Mouse (Mus musculus) CH12.LX (cell line): ENCODE data around the gene Pofut1. TPM values are rescaled to one million over a fixed set of nuclear protein-coding genes. Genes with fewer than 3 reads are reported as not detected.

Source experiments
- DNase-seq: peaks from one replicate; pipeline ENCODE4 v3.0.0-alpha.2; 2013; ENCODE audit errors: extremely low read depth
- H3K27ac ChIP-seq: 2 replicates; pipeline ENCODE4 v1.5.1; 2012; ENCODE audit warnings: low read depth, mild to moderate bottlenecking, control low read depth, moderate library complexity; ENCODE audit not compliant: insufficient read depth
- H3K27me3 ChIP-seq: replicated peaks from 2 replicates; pipeline ENCODE3; 2012; ENCODE audit warnings: inconsistent platforms
- H3K36me3 ChIP-seq, 2 experiments: replicated peaks in 1 of 2; 2 replicates each; pipeline versions ENCODE3 to v1.6.1; 2012; ENCODE audit warnings: inconsistent platforms in 1 of 2, low read length in 1 of 2, mild to moderate bottlenecking in 1 of 2, mixed read lengths in 1 of 2, moderate library complexity in 1 of 2; ENCODE audit not compliant: control insufficient read depth in 1 of 2, insufficient read depth in 1 of 2
- H3K4me1 ChIP-seq, 2 experiments: 2 replicates each; pipeline ENCODE4 v1.6.1; 2012; ENCODE audit warnings: inconsistent platforms in 1 of 2, moderate library complexity in 1 of 2; ENCODE audit not compliant: insufficient read depth in 2 of 2, control insufficient read depth in 1 of 2
- H3K4me2 ChIP-seq: 2 replicates; pipeline ENCODE4 v1.6.1; 2012; ENCODE audit warnings: low read depth, mild to moderate bottlenecking, control low read depth; ENCODE audit not compliant: poor library complexity, insufficient read depth, severe bottlenecking
- H3K4me3 ChIP-seq, 3 experiments: fragments of 150-350 bp in 1 of 3; sonication (generic) in 1 of 3; replicated peaks in 1 of 3; 2 replicates each; pipeline versions ENCODE3 to v1.5.1; 2011 to 2012; ENCODE audit warnings: low read depth in 2 of 3, low read length in 2 of 3, mild to moderate bottlenecking in 2 of 3, moderate library complexity in 2 of 3, control low read depth in 1 of 3, improper control_type of control experiment in 1 of 3, inconsistent platforms in 1 of 3, mixed read lengths in 1 of 3; ENCODE audit not compliant: poor library complexity in 1 of 3
- H3K79me2 ChIP-seq: replicated peaks from 2 replicates; pipeline ENCODE4 v1.6.1; 2012; ENCODE audit warnings: mild to moderate bottlenecking, moderate library complexity; ENCODE audit not compliant: control insufficient read depth, poor library complexity, insufficient read depth, severe bottlenecking; ENCODE audit errors: extremely low read depth
- H3K9ac ChIP-seq: 2 replicates; pipeline ENCODE4 v1.6.1; 2012; ENCODE audit warnings: low read depth, mild to moderate bottlenecking, control low read depth, moderate library complexity; ENCODE audit not compliant: insufficient read depth
- H3K9me3 ChIP-seq: replicated peaks from 2 replicates; pipeline ENCODE3; 2012; ENCODE audit warnings: low read length, inconsistent platforms, mixed read lengths
- BHLHE40 ChIP-seq: IDR thresholded peaks from 2 replicates; pipeline ENCODE4 v1.6.1; 2011; ENCODE audit warnings: mild to moderate bottlenecking, low read depth, low read length, improper control_type of control experiment
- CHD1 ChIP-seq: IDR thresholded peaks from 2 replicates; pipeline ENCODE4 v1.6.1; 2012; ENCODE audit warnings: low read depth, low read length, improper control_type of control experiment, inconsistent platforms
- CHD2 ChIP-seq: IDR thresholded peaks from 2 replicates; pipeline ENCODE4 v1.6.1; 2011; ENCODE audit warnings: low read length, improper control_type of control experiment
- CTCF ChIP-seq, 2 experiments: IDR thresholded peaks in 1 of 2; conservative IDR thresholded peaks in 1 of 2; 2 replicates each; pipeline ENCODE4 v1.5.1; 2011 to 2012; ENCODE audit warnings: low read depth in 2 of 2, low read length in 2 of 2, improper control_type of control experiment in 1 of 2, inconsistent platforms in 1 of 2, mild to moderate bottlenecking in 1 of 2, moderate library complexity in 1 of 2
- E2F4 ChIP-seq: IDR thresholded peaks from 2 replicates; pipeline ENCODE4 v1.6.1; 2011; ENCODE audit warnings: low read depth, low read length, improper control_type of control experiment; ENCODE audit not compliant: insufficient replicate concordance
- ELF1 ChIP-seq: IDR thresholded peaks from 2 replicates; pipeline ENCODE4 v1.6.1; 2014; ENCODE audit warnings: low read depth, mild to moderate bottlenecking, inconsistent platforms, low read length, improper control_type of control experiment
- EP300 ChIP-seq: IDR thresholded peaks from 2 replicates; pipeline ENCODE4 v1.6.1; 2011; ENCODE audit warnings: low read length, improper control_type of control experiment
- ETS1 ChIP-seq: conservative IDR thresholded peaks from 2 replicates; pipeline ENCODE4 v1.6.1; 2012; ENCODE audit warnings: low read depth, mild to moderate bottlenecking, inconsistent platforms, low read length, improper control_type of control experiment, moderate library complexity
- GABPA ChIP-seq: IDR thresholded peaks from 2 replicates; pipeline ENCODE4 v1.6.1; 2012; ENCODE audit warnings: low read depth, low read length, improper control_type of control experiment, inconsistent platforms; ENCODE audit not compliant: insufficient replicate concordance
- HCFC1 ChIP-seq: IDR thresholded peaks from 2 replicates; pipeline ENCODE4 v1.6.1; 2012; ENCODE audit warnings: low read depth, mild to moderate bottlenecking, inconsistent platforms, low read length, improper control_type of control experiment
- IRF4 ChIP-seq: IDR thresholded peaks from 2 replicates; pipeline ENCODE4 v1.6.1; 2014; ENCODE audit warnings: low read depth, mild to moderate bottlenecking, inconsistent platforms, low read length, improper control_type of control experiment
- JUND ChIP-seq: conservative IDR thresholded peaks from 2 replicates; pipeline ENCODE4 v1.6.1; 2011; ENCODE audit warnings: low read depth, low read length, improper control_type of control experiment
- KAT2A ChIP-seq: IDR thresholded peaks from 2 replicates; pipeline ENCODE4 v1.6.1; 2012; ENCODE audit warnings: low read length, improper control_type of control experiment, inconsistent platforms; ENCODE audit not compliant: insufficient replicate concordance
- MAFK ChIP-seq: IDR thresholded peaks from 2 replicates; pipeline ENCODE4 v1.6.1; 2011; ENCODE audit warnings: low read length, improper control_type of control experiment; ENCODE audit not compliant: insufficient replicate concordance
- MAX ChIP-seq: IDR thresholded peaks from 2 replicates; pipeline ENCODE4 v1.6.1; 2011; ENCODE audit warnings: low read length, improper control_type of control experiment
- MAZ ChIP-seq: IDR thresholded peaks from 2 replicates; pipeline ENCODE4 v1.6.1; 2012; ENCODE audit warnings: low read depth, mild to moderate bottlenecking, inconsistent platforms, low read length, improper control_type of control experiment, moderate library complexity
- MEF2A ChIP-seq: IDR thresholded peaks from 2 replicates; pipeline ENCODE4 v1.6.1; 2014; ENCODE audit warnings: low read depth, mild to moderate bottlenecking, inconsistent platforms, low read length, improper control_type of control experiment, borderline replicate concordance
- MXI1 ChIP-seq: IDR thresholded peaks from 2 replicates; pipeline ENCODE4 v1.6.1; 2011; ENCODE audit warnings: mild to moderate bottlenecking, low read depth, low read length, improper control_type of control experiment
- MYC ChIP-seq: IDR thresholded peaks from 2 replicates; pipeline ENCODE4 v1.6.1; 2011; ENCODE audit warnings: low read depth, mild to moderate bottlenecking, improper control_type of control experiment, low read length
- NELFE ChIP-seq: IDR thresholded peaks from 2 replicates; pipeline ENCODE4 v1.6.1; 2011; ENCODE audit warnings: low read depth, low read length, improper control_type of control experiment
- NRF1 ChIP-seq: IDR thresholded peaks from 2 replicates; pipeline ENCODE4 v1.6.1; 2014; ENCODE audit warnings: low read depth, mild to moderate bottlenecking, inconsistent platforms, low read length, improper control_type of control experiment, moderate library complexity
- PAX5 ChIP-seq: IDR thresholded peaks from 2 replicates; pipeline ENCODE4 v1.6.1; 2012; ENCODE audit warnings: low read length, inconsistent platforms, mixed read lengths
- POLR2A ChIP-seq: IDR thresholded peaks from 2 replicates; pipeline ENCODE4 v1.6.1; 2011; ENCODE audit warnings: low read depth, mild to moderate bottlenecking, improper control_type of control experiment, low read length
- POLR2AphosphoS2 ChIP-seq: IDR thresholded peaks from 2 replicates; pipeline ENCODE4 v1.6.1; 2011; ENCODE audit warnings: low read depth, low read length, improper control_type of control experiment
- RCOR1 ChIP-seq: conservative IDR thresholded peaks from 2 replicates; pipeline ENCODE4 v1.6.1; 2012; ENCODE audit warnings: low read depth, mild to moderate bottlenecking, inconsistent platforms, low read length, improper control_type of control experiment
- SIN3A ChIP-seq: IDR thresholded peaks from 2 replicates; pipeline ENCODE4 v1.6.1; 2012; ENCODE audit warnings: low read length, improper control_type of control experiment, inconsistent platforms
- SMC3 ChIP-seq: IDR thresholded peaks from 2 replicates; pipeline ENCODE4 v1.6.1; 2011; ENCODE audit warnings: low read depth, low read length, improper control_type of control experiment
- TCF12 ChIP-seq: IDR thresholded peaks from 2 replicates; pipeline ENCODE4 v1.6.1; 2014; ENCODE audit warnings: low read depth, mild to moderate bottlenecking, inconsistent platforms, low read length, improper control_type of control experiment
- UBTF ChIP-seq: IDR thresholded peaks from 2 replicates; pipeline ENCODE4 v1.6.1; 2012; ENCODE audit warnings: low read depth, mild to moderate bottlenecking, inconsistent platforms, low read length, improper control_type of control experiment, moderate library complexity
- USF1 ChIP-seq: IDR thresholded peaks from 2 replicates; pipeline ENCODE4 v1.6.1; 2014; ENCODE audit warnings: low read depth, mild to moderate bottlenecking, inconsistent platforms, low read length, improper control_type of control experiment
- USF2 ChIP-seq: conservative IDR thresholded peaks from 2 replicates; pipeline ENCODE4 v1.6.1; 2011; ENCODE audit warnings: low read depth, low read length, improper control_type of control experiment
- ZC3H11A ChIP-seq: IDR thresholded peaks from 2 replicates; pipeline ENCODE4 v1.6.1; 2012; ENCODE audit warnings: low read depth, mild to moderate bottlenecking, inconsistent platforms, low read length, improper control_type of control experiment
- ZMIZ1 ChIP-seq: IDR thresholded peaks from 2 replicates; pipeline ENCODE4 v1.6.1; 2012; ENCODE audit warnings: low read depth, mild to moderate bottlenecking, inconsistent platforms, low read length, improper control_type of control experiment
- dilution Hi-C: fragments of 300-500 bp; cut with MboI; formaldehyde crosslinking; loops from 2 replicates; pipeline ENCODE4 v1.14.3; 2020; ENCODE audit warnings: low sequenced_read_pairs; ENCODE audit not compliant: extremely low pct_unique_long_range_greater_than_20kb, extremely low pct_ligation_motif_present
- in situ Hi-C: fragments of 300-500 bp; cut with MboI; formaldehyde crosslinking; loops from 3 replicates; pipeline ENCODE4 v1.14.3; 2019; ENCODE audit warnings: low sequenced_read_pairs, low pct_ligation_motif_present, low pct_unique_long_range_greater_than_20kb, mixed read lengths
- polyA plus RNA-seq: library from polyadenylated mRNA; unstranded; fragments of >175 nt; gene quantifications from 2 replicates; pipeline ENCODE4 v1.2.1, GENCODE M21; 2012; ENCODE audit warnings: low read depth; ENCODE audit not compliant: insufficient read length
- total RNA-seq, 2 experiments: library from RNA; depleted of rRNA; stranded (reverse); fragments of 300-350 nt in 1 of 2; fragments of >200 nt in 1 of 2; gene quantifications; 2 replicates each; pipeline ENCODE4 v1.2.3; 2012 to 2014

Gene Pofut1
- total and polyA plus RNA-seq, 3 experiments, result 15.0 to 25.6 (median 22.8) TPM

GRCm38 (mm10) chr2:153290938-153291928 lies 49.9 kb downstream of the Pofut1 start, which contains the start of gene Kif3b (continued):
- TF ChIP-seq CHD1 (no peak), E2F4 (no peak), USF2 (no peak), ZMIZ1 (0 out of 2 replicates have a peak, but pooled peaks have one; percentile 53), TCF12 (peak; percentile 76), NELFE (peak; percentile 67), MAX (0 out of 2 replicates have a peak, but pooled peaks have one; percentile 8), NRF1 (peak; percentile 28), JUND (no peak), GABPA (no peak; the same call in 1 of the 2 replicates), RCOR1 (no peak)

- in situ Hi-C loops (no loop called here), dilution Hi-C loops (no loop called here)
- Histone ChIP-seq H3K4me3 (peak overlapping the region; percentile 71 to 99 (median 94)), H3K4me2 (peak overlapping the region; percentile 75), H3K9ac (0 out of 2 replicates have a peak overlapping the region, but pooled peaks have one; percentile 91), H3K79me2 (peaks cover 7% of the 10 kb centered on the region), H3K36me3 (peaks cover 0 to 32% of the 10 kb centered on the region in 2 experiments), H3K4me1 (peaks cover 7 to 47% of the 10 kb centered on the region in 2 experiments), H3K27ac (peak overlapping the region; percentile 6; the same call in 1 of the 2 replicates), H3K9me3 (no peaks in the 10 kb centered on the region), H3K27me3 (no peaks in the 10 kb centered on the region)
- peak; percentile 89 for DNase-seq
- TF ChIP-seq SMC3 (no peak), BHLHE40 (peak; percentile 57), ZC3H11A (no peak), HCFC1 (no peak), SIN3A (no peak; the same call in none of the 2 replicates), CHD2 (peak; percentile 66), MXI1 (peak; percentile 98), TCF12 (no peak), MAFK (no peak), CHD1 (no peak), POLR2A (no peak; the same call in 1 of the 2 replicates), USF2 (no peak), ELF1 (no peak), CTCF (conservative IDR thresholded peaks at IDR 0.05 in 1 of 2, IDR thresholded peaks at IDR 0.05 in 1 of 2; ENCODE audit: low read depth in 2 of 2, low read length in 2 of 2) (no peak), ETS1 (no peak; the same call in 1 of the 2 replicates), NRF1 (no peak), UBTF (no peak), POLR2AphosphoS2 (no peak), JUND (no peak), GABPA (no peak), MYC (peak; percentile 92), EP300 (0 out of 2 replicates have a peak, but pooled peaks have one; percentile 9), PAX5 (no peak), IRF4 (peak; percentile 49; the same call in 1 of the 2 replicates), RCOR1 (no peak), USF1 (peak; percentile 26; the same call in 1 of the 2 replicates), MEF2A (no peak), KAT2A (no peak), MAZ (no peak)
Observed at GRCm38 (mm10) chr2:153292305-153292861, 51.0 kb downstream of the Pofut1 start.
